Mouse (Mus musculus): ENCODE data around the gene Sinhcaf.

Gene Sinhcaf

DNA sequence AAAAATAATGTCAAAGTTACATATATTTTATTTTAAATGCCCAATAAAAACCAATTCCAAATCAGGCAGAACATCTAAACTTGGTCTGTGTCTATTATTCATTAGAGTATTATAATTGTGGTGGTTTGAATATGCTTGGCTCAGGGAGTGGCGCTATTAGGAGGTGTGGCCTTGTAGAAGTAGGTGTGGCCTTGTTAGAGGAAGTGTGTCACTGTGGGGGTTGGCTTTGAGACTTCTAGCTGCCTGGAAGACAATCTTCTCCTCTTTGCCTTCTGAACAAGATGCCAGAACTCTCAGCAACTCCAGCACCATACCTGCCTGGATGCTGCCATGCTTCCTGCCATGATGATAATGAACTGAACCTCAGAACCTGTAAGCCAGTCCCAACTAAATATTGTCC, 72.4 kb downstream of the Sinhcaf start:
- no peak for DNase-seq (ENCODE audit: low read depth, low spot score)
